Mouse (Mus musculus) embryonic facial prominence, embryonic 14.5 days (tissue): ENCODE results near the gene Erbb4. TPM values are rescaled to one million over a fixed set of nuclear protein-coding genes. Genes with fewer than 3 reads are reported as not detected.

ENCODE experiments used
- ATAC-seq: fragments of 200-750 bp; cut with Nextera tagmentation; 2 replicates; pipeline ENCODE4 v1.8.0; 2017; ENCODE audit warnings: low read depth, moderate number of reproducible peaks, moderate TSS enrichment
- DNase-seq: peaks from one replicate; pipeline ENCODE4 v3.0.0-alpha.2; 2015; ENCODE audit warnings: low spot score
- H3K27ac ChIP-seq: fragments of 300-500 bp; sonication (generic); replicated peaks from 2 replicates; pipeline ENCODE4 v1.5.1; 2014; ENCODE audit warnings: low read depth, mild to moderate bottlenecking, low read length, moderate library complexity
- H3K27me3 ChIP-seq: fragments of 300-500 bp; sonication (generic); replicated peaks from 2 replicates; pipeline ENCODE4 v1.6.1; 2014; ENCODE audit warnings: low read length; ENCODE audit not compliant: control insufficient read depth, insufficient read depth
- H3K36me3 ChIP-seq: fragments of 300-500 bp; sonication (generic); 2 replicates; pipeline ENCODE4 v1.6.1; 2014; ENCODE audit warnings: low read length, mixed read lengths; ENCODE audit not compliant: control insufficient read depth, insufficient read depth
- H3K4me1 ChIP-seq: fragments of 300-500 bp; sonication (generic); 2 replicates; pipeline ENCODE4 v1.6.1; 2014; ENCODE audit warnings: antibody characterized with exemption, low read length; ENCODE audit not compliant: control insufficient read depth, insufficient read depth
- H3K4me2 ChIP-seq: fragments of 300-500 bp; sonication (generic); 2 replicates; pipeline ENCODE4 v1.6.1; 2014; ENCODE audit warnings: low read depth, mild to moderate bottlenecking, low read length, moderate library complexity, mixed read lengths
- H3K4me3 ChIP-seq: fragments of 300-500 bp; sonication (generic); 2 replicates; pipeline ENCODE4 v1.5.1; 2014; ENCODE audit warnings: low read depth, mild to moderate bottlenecking, low read length
- H3K9ac ChIP-seq: fragments of 300-500 bp; sonication (generic); 2 replicates; pipeline ENCODE4 v1.6.1; 2014; ENCODE audit warnings: low read depth, mild to moderate bottlenecking, low read length, moderate library complexity, mixed read lengths
- H3K9me3 ChIP-seq: fragments of 300-500 bp; sonication (generic); 2 replicates; pipeline ENCODE4 v1.6.1; 2016; ENCODE audit warnings: low read length; ENCODE audit not compliant: control insufficient read depth
- WGBS: fragments of 180-500 bp; shearing (Covaris S2); extraction: QIAGEN DNeasy Blood & Tissue Kit; methylation state at CpG from one replicate; pipeline ENCODE4 v1.1.7; 2014; 5-methylcytosine and 5-hydroxymethylcytosine counted together
- polyA plus RNA-seq: library from polyadenylated mRNA; unstranded; fragments of >200 nt; fragmentation: Nextera tagmentation; extraction: Ambion mirVana; gene quantifications from 2 replicates; pipeline ENCODE4 v1.2.1, GENCODE M21; 2014

Gene Erbb4
- polyA plus RNA-seq, 1 experiment from 2014 or later = 1.3 TPM

- H3K27me3 ChIP-seq = no peaks in the 10 kb centered on the region
- no peaks in the 10 kb centered on the region for H3K9me3 ChIP-seq
- no peak overlapping the region for H3K9ac ChIP-seq
- H3K27ac ChIP-seq = no peak overlapping the region
- ATAC-seq (no peak), DNase-seq (no peak)
- H3K4me1 ChIP-seq = no peaks in the 10 kb centered on the region
- no peak overlapping the region for H3K4me3 ChIP-seq
- H3K36me3 ChIP-seq = no peaks in the 10 kb centered on the region
- WGBS = 90% methylated on average over 4 of the region's 4 CpGs
- H3K4me2 ChIP-seq = no peak overlapping the region
Observed at GRCm38 (mm10) chr1:68859480-68859879, 248.4 kb downstream of the Erbb4 start.

GRCm38 (mm10) chr1:68839352-68839751 lies 268.5 kb downstream of the Erbb4 start:
- no peak overlapping the region for H3K9ac ChIP-seq
- peaks cover 3% of the 10 kb centered on the region; the same call in 1 of the 2 replicates for H3K9me3 ChIP-seq
- H3K4me2 ChIP-seq = no peak overlapping the region
- DNase-seq (no peak), ATAC-seq (no peak)
- H3K27ac ChIP-seq = no peak overlapping the region
- no peak overlapping the region for H3K4me3 ChIP-seq
- H3K27me3 ChIP-seq = no peaks in the 10 kb centered on the region
- no peaks in the 10 kb centered on the region for H3K36me3 ChIP-seq
- 70% methylated on average over 4 of the region's 4 CpGs for WGBS
- H3K4me1 ChIP-seq = no peaks in the 10 kb centered on the region

- H3K4me3 ChIP-seq = no peak overlapping the region
- H3K27me3 ChIP-seq = no peaks in the 10 kb centered on the region
- H3K9ac ChIP-seq = no peak overlapping the region
- peaks cover 3% of the 10 kb centered on the region; the same call in 1 of the 2 replicates for H3K9me3 ChIP-seq
- H3K4me1 ChIP-seq = no peaks in the 10 kb centered on the region
- no peaks in the 10 kb centered on the region for H3K36me3 ChIP-seq
- no peak overlapping the region for H3K4me2 ChIP-seq
- ATAC-seq (no peak), DNase-seq (peak; percentile 50)
- WGBS = 61% methylated on average over 3 of the region's 3 CpGs
- H3K27ac ChIP-seq = no peak overlapping the region
Observed at GRCm38 (mm10) chr1:68834686-68835085, 273.2 kb downstream of the Erbb4 start.

GRCm38 (mm10) chr1:68832101-68832500 lies 275.8 kb downstream of the Erbb4 start:
- Histone ChIP-seq H3K9ac (no peak overlapping the region), H3K4me2 (no peak overlapping the region), H3K27me3 (no peaks in the 10 kb centered on the region), H3K9me3 (peaks cover 3% of the 10 kb centered on the region; the same call in 1 of the 2 replicates), H3K36me3 (no peaks in the 10 kb centered on the region), H3K27ac (no peak overlapping the region), H3K4me3 (no peak overlapping the region), H3K4me1 (no peaks in the 10 kb centered on the region)
- ATAC-seq (no peak), DNase-seq (peak; percentile 36)

- Histone ChIP-seq H3K27ac (no peak overlapping the region), H3K4me1 (no peaks in the 10 kb centered on the region), H3K9me3 (peaks cover 3% of the 10 kb centered on the region; the same call in 1 of the 2 replicates), H3K9ac (no peak overlapping the region), H3K4me2 (no peak overlapping the region), H3K4me3 (no peak overlapping the region), H3K27me3 (no peaks in the 10 kb centered on the region), H3K36me3 (no peaks in the 10 kb centered on the region)
- 57% methylated on average over 1 of the region's 1 CpGs for WGBS
- ATAC-seq (peak; percentile 30; the same call in 1 of the 2 replicates), DNase-seq (no peak)
Observed at GRCm38 (mm10) chr1:68831575-68831974, 276.3 kb downstream of the Erbb4 start.

GRCm38 (mm10) chr1:68830501-68831239 lies 277.2 kb downstream of the Erbb4 start:
- H3K4me3 ChIP-seq = no peak overlapping the region
- no peak overlapping the region for H3K4me2 ChIP-seq
- no peak overlapping the region for H3K9ac ChIP-seq
- H3K27ac ChIP-seq = no peak overlapping the region
- H3K36me3 ChIP-seq = no peaks in the 10 kb centered on the region
- ATAC-seq (no peak), DNase-seq (peak; percentile 13)
- H3K4me1 ChIP-seq = no peaks in the 10 kb centered on the region
- H3K27me3 ChIP-seq = no peaks in the 10 kb centered on the region
- peaks cover 3% of the 10 kb centered on the region; the same call in 1 of the 2 replicates for H3K9me3 ChIP-seq
- 60% methylated on average over 2 of the region's 2 CpGs for WGBS

- no peak overlapping the region for H3K4me2 ChIP-seq
- H3K27ac ChIP-seq = no peak overlapping the region
- H3K9ac ChIP-seq = no peak overlapping the region
- no peaks in the 10 kb centered on the region for H3K36me3 ChIP-seq
- H3K9me3 ChIP-seq = no peaks in the 10 kb centered on the region
- no peak overlapping the region for H3K4me3 ChIP-seq
- ATAC-seq (no peak), DNase-seq (no peak)
- no peaks in the 10 kb centered on the region for H3K4me1 ChIP-seq
- H3K27me3 ChIP-seq = no peaks in the 10 kb centered on the region
- 62% methylated on average over 2 of the region's 2 CpGs for WGBS
Observed at GRCm38 (mm10) chr1:68823116-68823644, 284.7 kb downstream of the Erbb4 start.

- no peak overlapping the region for H3K4me2 ChIP-seq
- WGBS = 60% methylated on average over 2 of the region's 2 CpGs
- no peak overlapping the region for H3K4me3 ChIP-seq
- no peaks in the 10 kb centered on the region for H3K4me1 ChIP-seq
- H3K27ac ChIP-seq = no peak overlapping the region
- DNase-seq (no peak), ATAC-seq (no peak)
- no peaks in the 10 kb centered on the region for H3K36me3 ChIP-seq
- H3K9me3 ChIP-seq = no peaks in the 10 kb centered on the region
- H3K27me3 ChIP-seq = no peaks in the 10 kb centered on the region
- H3K9ac ChIP-seq = no peak overlapping the region
Observed at GRCm38 (mm10) chr1:68806711-68807110, 301.1 kb downstream of the Erbb4 start.
